Comparison of ENCODE assay signal across 19 mouse cellular contexts in the genomic region with DNA sequence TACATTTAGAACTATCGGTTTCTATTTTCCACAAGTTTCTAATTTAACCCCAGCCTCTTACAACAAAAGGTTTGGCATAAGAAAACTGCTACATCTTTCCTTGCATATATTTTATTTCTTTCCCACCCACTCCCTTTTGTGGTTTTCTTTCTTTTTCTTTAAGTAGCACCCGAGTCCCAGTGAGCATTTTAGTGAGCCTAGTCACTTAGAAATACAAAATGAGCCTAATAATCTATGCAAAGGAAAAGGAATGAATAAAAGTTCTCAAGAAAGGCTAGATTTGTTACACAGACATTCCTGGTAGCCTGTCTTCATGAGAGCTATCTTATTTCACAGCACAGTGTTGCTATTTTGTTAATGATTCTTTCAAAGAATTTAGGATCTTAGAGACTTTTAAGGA. TPM values are rescaled to one million over a fixed set of nuclear protein-coding genes. Genes with fewer than 3 reads are reported as not detected.
DNase-seq lines count a peak whose midpoint lies in the region; ATAC-seq lines count a peak whose summit lies in the region.
"Had no signal": no experiment of that assay in that cellular context is flagged by ENCODE, and none has a peak within 500 bp of the region (broad histone marks: within the 10 kb centered on the region; RNA-seq: fewer than 3 reads in every experiment).

No protein-coding gene starts in this region.

- no peak overlapping the region for H3K4me3 ChIP-seq in midbrain, embryonic 12.5 days
- no peak overlapping the region for H3K4me3 ChIP-seq in midbrain, embryonic 11.5 days (ENCODE audit: low read depth, low read length)
- no peak overlapping the region for H3K4me3 ChIP-seq in forebrain, embryonic 11.5 days (ENCODE audit: low read depth, low read length)
- H3K4me3 ChIP-seq in hindbrain, embryonic 15.5 days = peak overlapping the region; percentile 19
- 0 out of 2 replicates have a peak overlapping the region, but pooled peaks have one; percentile 1 for H3K4me3 ChIP-seq in neural tube, embryonic 15.5 days (replicated peaks)
- H3K4me3 ChIP-seq: heart, embryonic 10.5 days; kidney, embryonic 15.5 days; limb, embryonic 10.5 days; liver, embryonic 12.5 days had no signal

- H3K36me3 ChIP-seq in midbrain, embryonic 12.5 days = no peaks in the 10 kb centered on the region
- no peaks in the 10 kb centered on the region for H3K36me3 ChIP-seq in midbrain, embryonic 11.5 days (ENCODE audit: control insufficient read depth, insufficient read depth, low read length)
- no peaks in the 10 kb centered on the region for H3K36me3 ChIP-seq in forebrain, embryonic 11.5 days (ENCODE audit: control insufficient read depth, insufficient read depth, low read length)
- H3K36me3 ChIP-seq in hindbrain, embryonic 15.5 days = no peaks in the 10 kb centered on the region
- no peaks in the 10 kb centered on the region for H3K36me3 ChIP-seq in neural tube, embryonic 15.5 days
- H3K36me3 ChIP-seq: heart, embryonic 10.5 days; kidney, embryonic 15.5 days; limb, embryonic 10.5 days; liver, embryonic 12.5 days had no signal

- peaks cover 15% of the 10 kb centered on the region for H3K27me3 ChIP-seq in midbrain, embryonic 12.5 days
- peaks cover 13% of the 10 kb centered on the region for H3K27me3 ChIP-seq in midbrain, embryonic 11.5 days (ENCODE audit: control insufficient read depth, insufficient read depth, low read length)
- H3K27me3 ChIP-seq in forebrain, embryonic 11.5 days (ENCODE audit: control insufficient read depth, insufficient read depth, low read length) = no peaks in the 10 kb centered on the region; the same call in 1 of the 2 replicates
- H3K27me3 ChIP-seq in hindbrain, embryonic 15.5 days = no peaks in the 10 kb centered on the region
- no peaks in the 10 kb centered on the region for H3K27me3 ChIP-seq in neural tube, embryonic 15.5 days (replicated peaks)

- DNase-seq in midbrain, embryonic 11.5 days (ENCODE audit: low spot score, missing footprints) = no peak
- no peak for DNase-seq in forebrain, embryonic 11.5 days (ENCODE audit: low spot score)
- DNase-seq in heart, adult 18-20 months = no peak
- DNase-seq in heart, adult 9 months (ENCODE audit: low spot score in 2 of 2) = no peak
- DNase-seq: adrenal gland, postnatal 25 days; cerebellum, adult 8-10 months; gastrocnemius, postnatal 14 days; heart, postnatal 36 days; lung, embryonic 14.5 days; thymus, adult 2 months had no signal

- H3K9me3 ChIP-seq in midbrain, embryonic 12.5 days = no peaks in the 10 kb centered on the region
- H3K9me3 ChIP-seq in midbrain, embryonic 11.5 days (ENCODE audit: control insufficient read depth, low read length) = no peaks in the 10 kb centered on the region
- H3K9me3 ChIP-seq in forebrain, embryonic 11.5 days (ENCODE audit: control insufficient read depth, low read length) = no peaks in the 10 kb centered on the region
- H3K9me3 ChIP-seq in hindbrain, embryonic 15.5 days = no peaks in the 10 kb centered on the region
- no peaks in the 10 kb centered on the region for H3K9me3 ChIP-seq in neural tube, embryonic 15.5 days (replicated peaks)
- H3K9me3 ChIP-seq: heart, embryonic 10.5 days; kidney, embryonic 15.5 days; limb, embryonic 10.5 days; liver, embryonic 12.5 days had no signal

- H3K27ac ChIP-seq in midbrain, embryonic 12.5 days (replicated peaks) = 0 out of 2 replicates have a peak overlapping the region, but pooled peaks have one; percentile 25
- no peak overlapping the region for H3K27ac ChIP-seq in midbrain, embryonic 11.5 days (ENCODE audit: low read depth, low read length)
- peak overlapping the region; percentile 48; the same call in 1 of the 2 replicates for H3K27ac ChIP-seq in forebrain, embryonic 11.5 days (ENCODE audit: low read depth, low read length)
- peak overlapping the region; percentile 55 for H3K27ac ChIP-seq in hindbrain, embryonic 15.5 days (replicated peaks)
- 0 out of 2 replicates have a peak overlapping the region, but pooled peaks have one; percentile 34 for H3K27ac ChIP-seq in neural tube, embryonic 15.5 days (replicated peaks)
- H3K27ac ChIP-seq: heart, embryonic 10.5 days; kidney, embryonic 15.5 days; limb, embryonic 10.5 days; liver, embryonic 12.5 days had no signal

- peaks cover 14% of the 10 kb centered on the region for H3K4me1 ChIP-seq in midbrain, embryonic 12.5 days
- H3K4me1 ChIP-seq in midbrain, embryonic 11.5 days (ENCODE audit: control insufficient read depth, insufficient read depth, low read length) = peaks cover 4% of the 10 kb centered on the region
- H3K4me1 ChIP-seq in forebrain, embryonic 11.5 days (replicated peaks; ENCODE audit: control insufficient read depth, insufficient read depth, low read length) = peaks cover 3% of the 10 kb centered on the region; the same call in 1 of the 2 replicates
- peaks cover 22% of the 10 kb centered on the region for H3K4me1 ChIP-seq in hindbrain, embryonic 15.5 days (replicated peaks)
- peaks cover 17% of the 10 kb centered on the region for H3K4me1 ChIP-seq in neural tube, embryonic 15.5 days

- no peak for ATAC-seq in midbrain, embryonic 12.5 days (ENCODE audit: low FRiP score, low read depth)
- no peak for ATAC-seq in midbrain, embryonic 11.5 days (ENCODE audit: low FRiP score)
- ATAC-seq in forebrain, embryonic 11.5 days (replicated peaks; ENCODE audit: low FRiP score) = peak; percentile 10; the same call in 1 of the 2 replicates
- ATAC-seq in hindbrain, embryonic 15.5 days (ENCODE audit: low FRiP score, low read depth) = no peak
- ATAC-seq in neural tube, embryonic 15.5 days (ENCODE audit: low FRiP score) = no peak
- ATAC-seq: intestine, embryonic 16.5 days; liver, embryonic 12.5 days had no signal

- 36% methylated on average over 2 of the region's 2 CpGs for WGBS in midbrain, embryonic 12.5 days
- WGBS in midbrain, embryonic 11.5 days = 59% methylated on average over 2 of the region's 2 CpGs
- 24% methylated on average over 2 of the region's 2 CpGs for WGBS in forebrain, embryonic 11.5 days
- WGBS in hindbrain, embryonic 15.5 days = 36% methylated on average over 2 of the region's 2 CpGs
- WGBS in neural tube, embryonic 15.5 days = 31% methylated on average over 2 of the region's 2 CpGs

- no peak overlapping the region for H3K4me2 ChIP-seq in midbrain, embryonic 12.5 days (replicated peaks)
- no peak overlapping the region for H3K4me2 ChIP-seq in midbrain, embryonic 11.5 days
- H3K4me2 ChIP-seq in forebrain, embryonic 11.5 days (ENCODE audit: low read depth, low read length, severe bottlenecking) = no peak overlapping the region; the same call in 1 of the 2 replicates
- H3K4me2 ChIP-seq in hindbrain, embryonic 15.5 days = peak overlapping the region; percentile 73
- peak overlapping the region; percentile 45 for H3K4me2 ChIP-seq in neural tube, embryonic 15.5 days
- H3K4me2 ChIP-seq: kidney, embryonic 15.5 days; liver, embryonic 12.5 days; lung, embryonic 14.5 days had no signal

- no peak overlapping the region for H3K9ac ChIP-seq in midbrain, embryonic 12.5 days (replicated peaks)
- no peak overlapping the region for H3K9ac ChIP-seq in midbrain, embryonic 11.5 days (ENCODE audit: low read length)
- H3K9ac ChIP-seq in forebrain, embryonic 11.5 days (ENCODE audit: low read length) = no peak overlapping the region
- H3K9ac ChIP-seq in hindbrain, embryonic 15.5 days = 0 out of 2 replicates have a peak overlapping the region, but pooled peaks have one; percentile 9
- no peak overlapping the region for H3K9ac ChIP-seq in neural tube, embryonic 15.5 days (replicated peaks)
- H3K9ac ChIP-seq: kidney, embryonic 15.5 days; liver, embryonic 12.5 days; lung, embryonic 14.5 days had no signal

RNA-seq across cellular contexts. Expression of a gene that starts 7.3 kb away (rescaled TPM):
- 6.2 and 7.4 TPM in 2 replicates for polyA plus RNA-seq in midbrain, embryonic 12.5 days (2016; fragmentation: Nextera tagmentation; extraction: Ambion mirVana)
- polyA plus RNA-seq in midbrain, embryonic 11.5 days (2014; fragmentation: Nextera tagmentation; extraction: Ambion mirVana) = 4.2 and 4.4 TPM in 2 replicates
- polyA plus RNA-seq in forebrain, embryonic 11.5 days (2014; fragmentation: Nextera tagmentation; extraction: Ambion mirVana) = 6.8 and 9.2 TPM in 2 replicates
- 20.2 and 20.8 TPM in 2 replicates for polyA plus RNA-seq in hindbrain, embryonic 15.5 days (2015; fragmentation: Nextera tagmentation; extraction: Ambion mirVana)
- polyA plus RNA-seq in neural tube, embryonic 15.5 days (2015; fragmentation: Nextera tagmentation; extraction: Ambion mirVana) = 13.6 and 19.8 TPM in 2 replicates
- under 1 TPM in 1 of 2 experiments, not detected in 1; 0.05 TPM for total RNA-seq in heart, adult 18-20 months (2021)
- total RNA-seq: heart, postnatal 36 days; megakaryocyte progenitor cell, adult 5-6 weeks had no signal

Comparison
In these comparisons a context has a peak if more than half of its experiments do, and no peak if none do; other contexts are left out.
1. H3K4me2 ChIP-seq: peak in hindbrain, embryonic 15.5 days (single experiment) and neural tube, embryonic 15.5 days (single experiment); none in midbrain, embryonic 12.5 days (single experiment), midbrain, embryonic 11.5 days (single experiment) and forebrain, embryonic 11.5 days (single experiment).
2. H3K4me3 ChIP-seq: peak in hindbrain, embryonic 15.5 days (single experiment) and neural tube, embryonic 15.5 days (single experiment); none in midbrain, embryonic 12.5 days (single experiment), midbrain, embryonic 11.5 days (single experiment) and forebrain, embryonic 11.5 days (single experiment).